Mouse (Mus musculus): ENCODE measurements around the gene Zcchc4.

DNA sequence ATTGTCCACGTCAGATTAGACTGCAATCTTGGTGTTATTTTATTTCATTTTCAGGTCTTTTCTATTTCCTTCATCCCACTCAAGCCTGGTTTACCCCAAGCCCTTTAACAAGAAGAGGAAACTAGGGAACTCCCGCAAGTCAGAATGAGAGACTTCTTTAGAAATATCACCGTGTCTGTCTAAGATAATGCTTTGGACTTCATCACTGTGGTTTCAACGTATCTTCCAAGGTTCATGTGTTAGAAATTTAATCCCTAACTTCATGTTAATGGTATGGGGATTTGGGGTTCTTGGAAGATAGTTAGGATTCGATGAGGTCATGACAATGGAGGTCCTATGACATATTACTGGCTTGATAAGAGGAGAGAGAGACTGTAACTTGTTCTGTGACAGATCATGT lies 47.5 kb upstream of the Zcchc4 start:
- TF ChIP-seq CTCF (IDR thresholded peaks at IDR 0.05; ENCODE audit: control insufficient read depth, insufficient read depth, insufficient replicate concordance, low read depth, low read length), result no peak
- TF ChIP-seq POLR2A (IDR thresholded peaks at IDR 0.05; ENCODE audit: control insufficient read depth, low read depth, low read length), result no peak

Measured in testis, adult 2 months (tissue).